Mouse (Mus musculus): ENCODE measurements around the gene Ssc5d.

Ssc5d gene

GRCm38 (mm10) chr7:4919971-4920370 is 5.6 kb upstream of the Ssc5d start:
- no peak for DNase-seq (ENCODE audit: low spot score)

- no peak for DNase-seq (ENCODE audit: low spot score)
Measured at GRCm38 (mm10) chr7:4920496-4920895, 5.1 kb upstream of the Ssc5d start.

GRCm38 (mm10) chr7:4920976-4921823 is 4.4 kb upstream of the Ssc5d start:
- no peak for DNase-seq (ENCODE audit: low spot score)

- DNase-seq (ENCODE audit: low spot score): no peak
Measured at GRCm38 (mm10) chr7:4921824-4922482, 3.6 kb upstream of the Ssc5d start, which contains the start of gene Nat14. Gene Nat14 (plus strand): TSS chr7:4922028.

GRCm38 (mm10) chr7:4922508-4922907 is 3.1 kb upstream of the Ssc5d start:
- DNase-seq (ENCODE audit: low spot score): no peak

- no peak for DNase-seq (ENCODE audit: low spot score)
Measured at GRCm38 (mm10) chr7:4922931-4923565, 2.5 kb upstream of the Ssc5d start.

- DNase-seq (ENCODE audit: low spot score): no peak
Measured at GRCm38 (mm10) chr7:4923586-4924364, 1.8 kb upstream of the Ssc5d start.

- no peak for DNase-seq (ENCODE audit: low spot score)
Measured at GRCm38 (mm10) chr7:4924483-4924882, 1.1 kb upstream of the Ssc5d start.

- DNase-seq (ENCODE audit: low spot score): no peak
Measured at GRCm38 (mm10) chr7:4924891-4925301, 689 bp upstream of the Ssc5d start.

GRCm38 (mm10) chr7:4926849-4927248 is 1.3 kb downstream of the Ssc5d start:
- DNase-seq (ENCODE audit: low spot score): no peak

- DNase-seq (ENCODE audit: low spot score): no peak
Measured at GRCm38 (mm10) chr7:4927711-4928110, 2.1 kb downstream of the Ssc5d start.

GRCm38 (mm10) chr7:4928323-4928722 is 2.7 kb downstream of the Ssc5d start:
- DNase-seq (ENCODE audit: low spot score): no peak

GRCm38 (mm10) chr7:4933103-4933502 is 7.5 kb downstream of the Ssc5d start:
- no peak for DNase-seq (ENCODE audit: low spot score)

- DNase-seq (ENCODE audit: low spot score): no peak
Measured at GRCm38 (mm10) chr7:4934160-4934914, 8.8 kb downstream of the Ssc5d start.

GRCm38 (mm10) chr7:4936832-4937231 is 11.2 kb downstream of the Ssc5d start:
- no peak for DNase-seq (ENCODE audit: low spot score)

GRCm38 (mm10) chr7:4937392-4937791 is 11.8 kb downstream of the Ssc5d start:
- no peak for DNase-seq (ENCODE audit: low spot score)

- peak; percentile 62 for DNase-seq (ENCODE audit: low spot score)
Measured at GRCm38 (mm10) chr7:4938456-4938855, 12.9 kb downstream of the Ssc5d start.

- peak; percentile 80 for DNase-seq (ENCODE audit: low spot score)
Measured at GRCm38 (mm10) chr7:4940068-4940479, 14.5 kb downstream of the Ssc5d start.

GRCm38 (mm10) chr7:4942673-4943072 is 17.1 kb downstream of the Ssc5d start:
- no peak for DNase-seq (ENCODE audit: low spot score)

- DNase-seq (ENCODE audit: low spot score): peak; percentile 86
Measured at GRCm38 (mm10) chr7:4943223-4943815, 17.7 kb downstream of the Ssc5d start.

GRCm38 (mm10) chr7:4947855-4948254 is 22.3 kb downstream of the Ssc5d start:
- DNase-seq (ENCODE audit: low spot score): no peak
